ENCODE assay signal across 9 mouse cellular contexts in genomic region chr6:8210661-8211060, GRCm38 (mm10). TPM values are rescaled to one million over a fixed set of nuclear protein-coding genes. Genes with fewer than 3 reads are reported as not detected.
A peak's percentile ranks its signal among the peaks of the same experiment; 100 is the strongest.
DNase-seq lines count a peak whose midpoint lies in the region; ATAC-seq and TF ChIP-seq lines count a peak whose summit lies in the region.
"Had no signal": no experiment of that assay in that cellular context is flagged by ENCODE, and none has a peak within 500 bp of the region (broad histone marks: within the 10 kb centered on the region; RNA-seq: fewer than 3 reads in every experiment).

No protein-coding gene starts in this region.

- H3K4me1 ChIP-seq in embryonic facial prominence, embryonic 15.5 days: peaks cover 8% of the 10 kb centered on the region
- peaks cover 9% of the 10 kb centered on the region for H3K4me1 ChIP-seq in limb, embryonic 13.5 days
- peaks cover 10% of the 10 kb centered on the region for H3K4me1 ChIP-seq in neural tube, embryonic 14.5 days (ENCODE audit: control insufficient read depth, insufficient read depth, low read length)

- DNase-seq in layer of hippocampus, adult 2 months (ENCODE audit: low spot score in 2 of 2): no peak
- DNase-seq in layer of hippocampus, postnatal 10 days (ENCODE audit: low spot score in 2 of 2): no peak
- no peak for DNase-seq in layer of hippocampus, postnatal 25 days (ENCODE audit: extremely low spot score in 1 of 2, low spot score in 1 of 2)
- DNase-seq in spleen, postnatal 36 days (ENCODE audit: low spot score in 2 of 2): no peak
- DNase-seq: layer of hippocampus, adult 9-11 months had no signal

- H3K27me3 ChIP-seq in embryonic facial prominence, embryonic 15.5 days: no peaks in the 10 kb centered on the region
- no peaks in the 10 kb centered on the region for H3K27me3 ChIP-seq in limb, embryonic 13.5 days
- no peaks in the 10 kb centered on the region for H3K27me3 ChIP-seq in neural tube, embryonic 14.5 days (ENCODE audit: control insufficient read depth, insufficient read depth, low read length)

- H3K9me3 ChIP-seq in embryonic facial prominence, embryonic 15.5 days (replicated peaks): no peaks in the 10 kb centered on the region
- no peaks in the 10 kb centered on the region for H3K9me3 ChIP-seq in limb, embryonic 13.5 days
- H3K9me3 ChIP-seq in neural tube, embryonic 14.5 days (ENCODE audit: control insufficient read depth, low read length): no peaks in the 10 kb centered on the region

- H3K4me3 ChIP-seq in layer of hippocampus, adult 2 months: peak overlapping the region; percentile 88; the same call in 1 of the 2 replicates
- no peak overlapping the region for H3K4me3 ChIP-seq in embryonic facial prominence, embryonic 15.5 days (replicated peaks)
- peak overlapping the region; percentile 78 for H3K4me3 ChIP-seq in limb, embryonic 13.5 days
- no peak overlapping the region for H3K4me3 ChIP-seq in neural tube, embryonic 14.5 days (ENCODE audit: low read depth, low read length)

- H3K9ac ChIP-seq in embryonic facial prominence, embryonic 15.5 days: no peak overlapping the region
- no peak overlapping the region for H3K9ac ChIP-seq in limb, embryonic 13.5 days
- no peak overlapping the region for H3K9ac ChIP-seq in neural tube, embryonic 14.5 days (replicated peaks; ENCODE audit: low read depth, low read length)

- no peak overlapping the region for H3K27ac ChIP-seq in layer of hippocampus, adult 2 months
- H3K27ac ChIP-seq in embryonic facial prominence, embryonic 15.5 days (replicated peaks): no peak overlapping the region
- no peak overlapping the region for H3K27ac ChIP-seq in limb, embryonic 13.5 days
- H3K27ac ChIP-seq in neural tube, embryonic 14.5 days (ENCODE audit: low read depth, low read length): no peak overlapping the region

- no peak for ATAC-seq in embryonic facial prominence, embryonic 15.5 days (ENCODE audit: insufficient number of reproducible peaks, low FRiP score, low TSS enrichment, low read depth)
- no peak for ATAC-seq in limb, embryonic 13.5 days (ENCODE audit: low FRiP score, low read depth)
- ATAC-seq in neural tube, embryonic 14.5 days (ENCODE audit: low read depth): no peak

- WGBS in embryonic facial prominence, embryonic 15.5 days: 90% methylated on average over 3 of the region's 3 CpGs
- 89% methylated on average over 3 of the region's 3 CpGs for WGBS in limb, embryonic 13.5 days
- WGBS in neural tube, embryonic 14.5 days: 88% methylated on average over 3 of the region's 3 CpGs

- TF ChIP-seq CTCF in layer of hippocampus, adult 2 months (conservative IDR thresholded peaks at IDR 0.05): no peak

- H3K4me2 ChIP-seq in embryonic facial prominence, embryonic 15.5 days (replicated peaks): 0 out of 2 replicates have a peak overlapping the region, but pooled peaks have one; percentile 39
- peak overlapping the region; percentile 64 for H3K4me2 ChIP-seq in limb, embryonic 13.5 days (replicated peaks)
- H3K4me2 ChIP-seq in neural tube, embryonic 14.5 days (ENCODE audit: low read depth, low read length): peak overlapping the region; percentile 68

- peaks cover 10% of the 10 kb centered on the region for H3K36me3 ChIP-seq in embryonic facial prominence, embryonic 15.5 days
- peaks cover 20% of the 10 kb centered on the region for H3K36me3 ChIP-seq in limb, embryonic 13.5 days
- H3K36me3 ChIP-seq in neural tube, embryonic 14.5 days (ENCODE audit: control insufficient read depth, insufficient read depth, low read length): no peaks in the 10 kb centered on the region

RNA-seq across cellular contexts. Expression of gene Mios, which starts 1.6 kb away (rescaled TPM):
- total RNA-seq in layer of hippocampus, adult 2 months (2021): 10 to 100 TPM; 25.0 to 26.9 TPM
- total RNA-seq in layer of hippocampus, postnatal 10 days (2021): 10 to 100 TPM; 27.1 to 29.2 TPM
- 21.4 and 22.9 TPM in 2 replicates for polyA plus RNA-seq in embryonic facial prominence, embryonic 15.5 days (2015; fragmentation: Nextera tagmentation; extraction: Ambion mirVana)
- 28.6 and 28.9 TPM in 2 replicates for polyA plus RNA-seq in limb, embryonic 13.5 days (2015; fragmentation: Nextera tagmentation; extraction: Ambion mirVana)
- polyA plus RNA-seq in neural tube, embryonic 14.5 days (2014; fragmentation: Nextera tagmentation; extraction: Ambion mirVana): 31.1 and 32.2 TPM in 2 replicates
- total RNA-seq in layer of hippocampus, postnatal 25 days (2021): 10 to 100 TPM; 25.2 to 26.5 TPM

RNA-seq across cellular contexts. Expression of gene Col28a1, which starts 18.2 kb away (rescaled TPM):
- under 1 TPM; 0.25 to 0.54 TPM for total RNA-seq in layer of hippocampus, adult 2 months (2021)
- total RNA-seq in layer of hippocampus, postnatal 10 days (2021): under 1 TPM; 0.91 to 0.96 TPM
- polyA plus RNA-seq in embryonic facial prominence, embryonic 15.5 days (2015; fragmentation: Nextera tagmentation; extraction: Ambion mirVana): 0.34 and 0.52 TPM in 2 replicates
- 0.37 and 0.52 TPM in 2 replicates for polyA plus RNA-seq in limb, embryonic 13.5 days (2015; fragmentation: Nextera tagmentation; extraction: Ambion mirVana)
- polyA plus RNA-seq in neural tube, embryonic 14.5 days (2014; fragmentation: Nextera tagmentation; extraction: Ambion mirVana): 0.35 and 5.2 TPM in 2 replicates
- under 1 TPM; 0.30 to 0.75 TPM for total RNA-seq in layer of hippocampus, postnatal 25 days (2021)

RNA-seq across cellular contexts. Expression of gene Rpa3, which starts 48.3 kb away (rescaled TPM):
- 10 to 100 TPM; 11.4 to 16.8 TPM for total RNA-seq in layer of hippocampus, adult 2 months (2021)
- 10 to 100 TPM; 18.4 to 20.2 TPM for total RNA-seq in layer of hippocampus, postnatal 10 days (2021)
- polyA plus RNA-seq in embryonic facial prominence, embryonic 15.5 days (2015; fragmentation: Nextera tagmentation; extraction: Ambion mirVana): 121 and 123 TPM in 2 replicates
- polyA plus RNA-seq in limb, embryonic 13.5 days (2015; fragmentation: Nextera tagmentation; extraction: Ambion mirVana): 142 and 159 TPM in 2 replicates
- polyA plus RNA-seq in neural tube, embryonic 14.5 days (2014; fragmentation: Nextera tagmentation; extraction: Ambion mirVana): 49.4 and 52.5 TPM in 2 replicates
- 10 to 100 TPM; 14.0 to 17.5 TPM for total RNA-seq in layer of hippocampus, postnatal 25 days (2021)

RNA-seq across cellular contexts. Expression of gene Umad1, which starts 48.4 kb away (rescaled TPM):
- total RNA-seq in layer of hippocampus, adult 2 months (2021): 10 to 100 TPM; 34.6 to 39.0 TPM
- total RNA-seq in layer of hippocampus, postnatal 10 days (2021): 10 to 100 TPM; 27.0 to 29.5 TPM
- polyA plus RNA-seq in embryonic facial prominence, embryonic 15.5 days (2015; fragmentation: Nextera tagmentation; extraction: Ambion mirVana): 18.2 and 19.0 TPM in 2 replicates
- polyA plus RNA-seq in limb, embryonic 13.5 days (2015; fragmentation: Nextera tagmentation; extraction: Ambion mirVana): 16.9 and 18.6 TPM in 2 replicates
- 55.4 and 60.0 TPM in 2 replicates for polyA plus RNA-seq in neural tube, embryonic 14.5 days (2014; fragmentation: Nextera tagmentation; extraction: Ambion mirVana)
- total RNA-seq in layer of hippocampus, postnatal 25 days (2021): 10 to 100 TPM; 28.5 to 32.0 TPM

RNA-seq across cellular contexts. Expression of gene Gm45062, which starts 48.6 kb away (rescaled TPM):
- total RNA-seq in layer of hippocampus, adult 2 months (2021): 1 to 10 TPM; 2.3 to 4.6 TPM
- total RNA-seq in layer of hippocampus, postnatal 10 days (2021): 1 to 10 TPM; 1.1 to 2.3 TPM
- polyA plus RNA-seq in embryonic facial prominence, embryonic 15.5 days (2015; fragmentation: Nextera tagmentation; extraction: Ambion mirVana): 8.1 and 8.5 TPM in 2 replicates
- polyA plus RNA-seq in limb, embryonic 13.5 days (2015; fragmentation: Nextera tagmentation; extraction: Ambion mirVana): 14.8 and 15.5 TPM in 2 replicates
- polyA plus RNA-seq in neural tube, embryonic 14.5 days (2014; fragmentation: Nextera tagmentation; extraction: Ambion mirVana): 7.7 and 18.3 TPM in 2 replicates
- 1 to 10 TPM; 1.5 to 2.6 TPM for total RNA-seq in layer of hippocampus, postnatal 25 days (2021)
- polyA plus RNA-seq: spleen, adult 2 months had no signal

Comparison
In these comparisons a context has a peak if more than half of its experiments do, and no peak if none do; other contexts are left out.
1. H3K4me3 ChIP-seq: peak in layer of hippocampus, adult 2 months (single experiment) and limb, embryonic 13.5 days (single experiment); none in embryonic facial prominence, embryonic 15.5 days (single experiment) and neural tube, embryonic 14.5 days (single experiment).
2. Peak in every context shown above with its lines, with median percentiles within 50 percentile points of each other: H3K4me2 ChIP-seq.